Mouse (Mus musculus) cerebral cortex, adult 2 months (tissue): Measurements from ENCODE around the gene Sympk.

Source experiments
- WGBS: fragments of 180-500 bp; shearing (Covaris S2); methylation state at CpG from one replicate; pipeline ENCODE4 v1.1.7; 2018; 5-methylcytosine and 5-hydroxymethylcytosine counted together

Gene Sympk

DNA sequence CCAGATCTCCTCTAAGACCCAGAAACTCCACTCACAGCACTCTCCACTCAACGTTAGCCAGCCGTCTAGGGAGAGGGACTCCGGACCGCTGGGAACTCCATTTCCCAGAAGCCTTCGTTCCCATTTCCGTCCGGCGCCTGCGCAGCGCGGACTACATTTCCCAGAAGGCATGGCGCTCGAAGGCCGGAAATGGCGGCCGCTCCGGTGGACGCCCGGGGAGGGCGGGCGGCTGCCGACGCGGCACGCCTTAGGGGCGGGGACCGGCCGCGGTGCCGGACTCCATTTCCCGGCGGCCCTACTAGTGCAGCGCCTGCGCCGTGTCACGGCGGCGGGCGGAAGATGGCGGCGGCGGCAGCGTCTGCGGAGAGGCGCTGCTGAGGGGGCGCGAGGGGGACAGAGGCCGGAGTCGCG lies at the start of gene Sympk:
Gene Sympk, plus strand, starts transcription at position 282 of the 411 bp plus-strand sequence.
- 2% methylated on average over 49 of the region's 50 CpGs for WGBS

DNA sequence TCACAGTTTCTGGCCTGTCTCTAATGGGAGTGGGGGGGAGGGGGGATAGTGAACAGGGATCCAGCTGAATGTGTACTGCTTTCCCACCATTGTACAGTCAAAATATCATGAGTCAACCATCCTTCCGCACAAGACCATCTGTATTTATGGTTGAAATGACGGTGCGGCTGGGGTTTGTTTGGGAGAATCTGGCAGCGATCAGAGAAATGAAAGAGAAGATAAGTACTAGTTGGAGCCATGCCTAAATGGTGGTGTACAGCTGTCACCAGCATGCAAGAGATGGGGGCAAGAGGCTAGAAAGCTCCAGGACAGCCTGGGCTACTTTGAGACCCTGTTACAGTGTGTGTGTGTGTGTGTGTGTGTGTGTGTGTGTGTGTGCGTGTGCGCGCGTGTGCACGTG lies 45.8 kb upstream of the Sympk start:
- WGBS: 65% methylated on average over 9 of the region's 9 CpGs

DNA sequence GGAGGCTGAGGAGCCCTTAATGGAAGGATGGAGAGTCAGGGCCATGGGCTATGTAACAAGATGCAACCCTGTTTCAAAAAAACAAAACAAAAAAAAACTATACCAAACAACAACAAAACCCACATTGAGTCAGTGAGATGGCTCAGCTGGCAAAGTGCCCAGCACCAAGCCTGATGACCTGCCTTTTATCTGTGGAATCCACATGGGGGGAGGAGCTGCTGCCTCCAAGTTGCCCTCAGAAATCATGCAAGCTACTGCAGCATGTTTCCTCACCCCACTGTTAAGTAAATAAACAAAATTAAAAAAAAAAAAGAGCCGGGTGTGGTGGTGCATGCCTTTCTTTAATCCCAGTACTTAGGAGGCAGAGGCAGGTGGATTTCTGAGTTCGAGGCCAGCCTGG lies 37.7 kb upstream of the Sympk start:
- WGBS: 81% methylated on average over 2 of the region's 2 CpGs

DNA sequence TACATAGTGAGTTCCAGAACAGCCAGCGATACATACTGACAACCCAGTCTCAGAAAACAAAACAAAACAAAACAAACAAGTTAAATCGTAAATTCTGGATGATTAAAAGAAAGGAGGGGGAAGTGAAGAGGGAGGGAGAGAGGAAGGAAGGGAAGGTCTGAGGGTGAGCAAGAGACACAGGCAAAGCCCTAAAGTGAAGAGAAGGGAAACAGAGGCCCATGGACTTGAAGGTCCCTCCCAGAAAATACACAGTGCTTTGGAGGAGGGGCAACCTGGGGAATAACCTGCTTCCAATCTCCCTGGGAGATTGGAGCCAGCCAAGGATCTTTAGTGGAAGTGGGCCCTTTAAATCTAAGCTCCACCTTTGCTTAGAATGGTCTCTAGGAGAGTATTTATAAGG lies 37.1 kb upstream of the Sympk start, which contains the start of gene Nanos2:
Gene Nanos2, plus strand, starts transcription at position 301 of the 400 bp plus-strand sequence.
- WGBS: 76% methylated on average over 2 of the region's 2 CpGs

DNA sequence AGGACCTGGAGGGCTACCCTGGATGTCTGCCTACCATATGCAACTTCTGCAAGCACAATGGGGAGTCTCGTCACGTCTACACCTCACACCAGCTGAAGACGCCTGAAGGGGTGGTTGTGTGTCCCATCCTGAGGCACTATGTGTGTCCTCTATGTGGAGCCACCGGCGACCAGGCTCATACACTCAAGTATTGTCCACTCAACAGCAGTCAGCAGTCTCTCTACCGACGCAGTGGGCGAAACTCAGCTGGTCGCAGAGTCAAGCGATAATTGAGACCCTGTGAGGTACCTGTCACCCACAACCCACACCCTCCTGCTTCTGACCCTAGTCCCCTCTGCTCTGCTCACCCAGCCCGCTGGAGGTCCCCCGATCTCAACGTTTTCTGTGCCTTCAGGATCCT lies 36.4 kb upstream of the Sympk start:
- 79% methylated on average over 13 of the region's 13 CpGs for WGBS

DNA sequence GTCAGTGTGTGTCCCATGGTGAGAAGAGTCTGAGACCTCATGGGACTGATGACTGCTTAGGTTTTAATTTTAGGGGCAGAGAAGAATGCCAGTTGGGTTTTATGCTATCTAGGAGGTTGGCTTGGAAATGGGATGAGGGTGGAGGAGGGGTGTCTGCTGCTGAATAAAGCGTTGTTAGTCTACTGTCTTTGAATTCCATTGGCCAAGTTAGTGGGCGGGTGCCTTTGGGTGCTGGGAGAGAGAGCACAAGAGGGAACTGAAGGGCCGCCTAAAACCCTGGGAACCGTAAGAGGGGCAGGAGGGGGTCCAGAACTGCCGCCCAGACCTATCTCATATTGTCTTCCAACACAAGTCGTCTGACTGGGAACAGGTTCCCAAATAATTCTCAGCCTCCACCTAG lies 35.4 kb upstream of the Sympk start:
- WGBS: 73% methylated on average over 6 of the region's 6 CpGs

DNA sequence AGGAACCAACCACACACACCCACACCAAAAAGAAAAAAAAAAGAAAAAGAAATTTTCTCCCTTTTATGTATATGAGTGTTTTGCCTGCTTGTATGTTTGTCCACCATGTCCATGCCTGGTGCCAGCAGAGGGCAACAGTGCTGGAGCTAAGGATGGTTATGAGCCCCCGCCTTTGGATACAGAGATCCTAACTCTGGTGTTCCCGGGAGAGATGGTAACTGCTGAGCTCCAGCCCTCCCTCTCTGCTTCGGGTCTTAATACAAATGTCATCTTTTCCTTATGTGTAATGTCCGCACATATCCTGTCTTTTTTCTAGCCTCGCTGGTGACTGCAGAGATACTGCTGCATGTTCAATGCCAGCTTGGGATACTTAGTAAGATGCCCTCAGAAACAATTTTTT lies 34.2 kb upstream of the Sympk start:
- 5% methylated on average over 5 of the region's 5 CpGs for WGBS

DNA sequence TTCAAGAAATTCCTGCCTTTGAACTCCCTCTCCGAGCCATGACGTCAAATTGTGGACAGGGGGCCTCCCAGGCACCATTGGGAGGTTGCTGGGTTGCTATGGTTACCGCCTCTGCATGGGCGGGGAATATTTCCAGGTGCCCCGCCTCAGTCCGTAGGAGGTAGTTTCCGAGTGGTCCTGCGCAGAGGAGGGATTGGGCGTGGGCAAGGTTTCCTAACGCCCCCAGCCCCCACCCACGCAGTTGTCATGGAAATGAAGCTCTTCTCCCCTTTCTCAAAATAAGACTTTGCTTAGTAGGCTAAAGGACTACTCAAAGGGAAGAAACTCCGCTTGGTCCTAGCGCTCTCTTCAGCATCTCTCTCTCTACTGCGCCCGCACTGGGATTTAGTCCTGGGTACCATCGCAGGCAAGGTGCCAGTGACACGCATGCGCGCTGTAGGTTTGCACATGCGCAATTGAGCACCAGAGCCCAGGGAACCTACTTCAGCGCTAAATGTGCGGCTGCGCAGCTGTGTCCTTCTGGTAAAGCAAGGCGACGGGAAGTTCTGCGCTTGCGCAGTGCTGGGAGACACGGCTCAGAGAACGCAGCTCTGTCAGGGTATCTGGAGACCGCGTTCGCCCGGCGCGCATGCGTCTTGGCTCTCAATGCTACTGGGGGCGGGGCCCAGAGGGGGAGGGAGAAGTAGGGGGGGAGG lies 33.4 kb upstream of the Sympk start, which contains the start of gene Mypop:
Gene Mypop, plus strand, starts transcription at position 645 of the 695 bp plus-strand sequence.
- under 1% methylated on average over 37 of the region's 37 CpGs for WGBS

DNA sequence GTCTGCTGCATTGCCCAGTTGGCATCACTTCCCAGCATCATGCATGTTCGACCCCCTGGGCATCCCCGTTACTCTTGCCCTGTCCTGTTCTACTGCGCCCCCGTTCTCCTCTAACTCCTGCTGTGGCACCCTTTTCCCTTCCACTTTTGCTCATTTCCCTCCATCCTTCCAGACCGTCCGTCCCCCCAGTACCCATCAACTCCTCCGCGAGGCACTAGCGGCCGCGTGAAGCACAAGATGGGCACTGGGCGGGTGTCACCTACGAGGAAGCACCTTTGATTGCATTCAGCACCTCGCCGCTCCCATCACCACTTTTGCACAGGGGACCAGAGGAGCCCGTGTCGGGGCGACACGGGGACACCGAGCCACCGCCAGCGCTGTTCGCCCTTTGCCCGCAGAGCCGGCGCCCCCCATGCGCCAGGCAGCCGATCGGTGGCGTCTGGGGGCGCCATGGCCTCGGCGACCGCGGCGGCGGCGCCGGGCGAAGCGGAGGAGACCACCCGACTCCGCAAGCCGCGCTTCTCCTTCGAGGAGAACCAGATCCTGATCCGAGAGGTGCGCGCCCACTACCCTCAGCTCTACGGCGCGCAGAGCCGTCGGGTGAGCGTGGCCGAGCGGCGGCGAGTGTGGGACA lies 32.4 kb upstream of the Sympk start:
- 1% methylated on average over 59 of the region's 59 CpGs for WGBS

DNA sequence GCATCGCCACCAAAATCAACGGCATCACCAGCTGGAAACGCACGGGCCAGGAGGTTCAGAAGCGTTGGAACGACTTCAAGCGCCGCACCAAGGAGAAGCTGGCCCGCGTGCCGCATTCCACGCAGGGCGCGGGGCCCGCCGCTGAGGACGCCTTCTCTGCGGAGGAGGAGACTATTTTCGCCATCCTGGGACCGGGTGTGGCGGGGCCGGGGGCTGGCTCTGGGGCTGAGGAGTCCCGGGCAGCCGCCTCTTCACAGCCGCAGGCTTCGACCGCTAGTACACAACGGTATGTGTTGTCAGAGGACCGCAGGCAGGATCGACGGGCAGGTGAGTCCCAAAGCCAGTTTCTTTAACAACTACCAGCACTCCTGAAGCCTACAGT lies 31.9 kb upstream of the Sympk start:
- 3% methylated on average over 31 of the region's 31 CpGs for WGBS

DNA sequence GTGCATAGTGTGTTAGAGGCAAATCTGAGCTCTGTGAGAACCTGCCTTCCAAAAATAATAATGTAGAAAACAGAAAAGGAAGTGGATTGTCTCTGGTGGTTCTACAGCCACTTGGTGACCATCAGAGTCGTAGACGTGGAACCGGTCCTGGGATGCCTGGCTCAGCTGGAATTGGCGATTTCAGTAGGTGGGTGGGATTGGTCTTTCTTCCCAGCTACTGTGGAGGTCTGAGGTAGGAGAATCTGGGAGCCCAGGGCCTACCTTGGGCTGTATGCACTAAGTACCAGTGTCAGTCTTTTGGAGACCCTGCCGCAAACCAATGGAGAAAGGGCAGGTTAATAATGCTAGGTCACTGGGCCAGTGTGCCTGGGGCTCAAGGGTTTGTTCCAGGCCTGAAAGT lies 31.1 kb upstream of the Sympk start:
- WGBS: 74% methylated on average over 5 of the region's 5 CpGs

DNA sequence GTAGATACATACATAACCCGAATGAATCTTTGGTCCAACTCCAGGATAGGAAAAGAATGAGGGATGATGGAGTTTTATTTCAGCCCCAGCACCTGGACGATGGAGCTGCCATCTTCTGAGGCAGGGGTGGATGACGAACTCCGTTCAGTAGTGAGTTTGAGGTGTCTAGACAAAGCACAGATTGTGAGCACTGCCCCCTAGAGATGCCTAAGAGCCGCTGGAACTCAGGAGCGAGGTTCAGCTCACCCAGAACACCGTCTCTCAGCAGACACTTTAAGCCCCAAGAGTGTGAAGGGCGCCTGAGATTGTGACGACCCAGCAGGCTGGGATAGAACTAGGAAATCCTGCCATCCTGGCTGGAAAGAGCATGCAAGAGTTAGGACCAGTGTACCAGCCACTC lies 25.3 kb upstream of the Sympk start:
- 48% methylated on average over 9 of the region's 9 CpGs for WGBS

DNA sequence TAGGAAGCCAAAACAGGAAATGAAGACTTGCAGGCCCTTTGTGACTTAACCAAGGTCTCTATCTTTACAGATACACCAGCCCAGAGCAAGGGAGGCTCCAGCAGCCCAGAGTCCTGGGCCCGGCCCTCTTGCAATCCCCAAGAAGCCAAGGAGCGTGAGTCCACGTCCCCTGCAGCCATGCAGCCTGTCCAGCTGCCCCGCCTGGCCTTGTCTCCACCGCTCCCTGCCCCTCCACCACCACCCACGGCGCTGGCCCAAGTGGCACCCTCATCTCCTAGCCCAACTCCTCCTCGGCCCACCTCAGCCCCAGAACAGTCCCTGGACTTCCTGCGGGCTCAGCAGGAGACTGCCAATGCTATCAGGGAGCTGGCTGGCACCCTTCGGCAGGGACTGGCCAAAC lies 23.8 kb upstream of the Sympk start:
- WGBS: 56% methylated on average over 10 of the region's 10 CpGs

DNA sequence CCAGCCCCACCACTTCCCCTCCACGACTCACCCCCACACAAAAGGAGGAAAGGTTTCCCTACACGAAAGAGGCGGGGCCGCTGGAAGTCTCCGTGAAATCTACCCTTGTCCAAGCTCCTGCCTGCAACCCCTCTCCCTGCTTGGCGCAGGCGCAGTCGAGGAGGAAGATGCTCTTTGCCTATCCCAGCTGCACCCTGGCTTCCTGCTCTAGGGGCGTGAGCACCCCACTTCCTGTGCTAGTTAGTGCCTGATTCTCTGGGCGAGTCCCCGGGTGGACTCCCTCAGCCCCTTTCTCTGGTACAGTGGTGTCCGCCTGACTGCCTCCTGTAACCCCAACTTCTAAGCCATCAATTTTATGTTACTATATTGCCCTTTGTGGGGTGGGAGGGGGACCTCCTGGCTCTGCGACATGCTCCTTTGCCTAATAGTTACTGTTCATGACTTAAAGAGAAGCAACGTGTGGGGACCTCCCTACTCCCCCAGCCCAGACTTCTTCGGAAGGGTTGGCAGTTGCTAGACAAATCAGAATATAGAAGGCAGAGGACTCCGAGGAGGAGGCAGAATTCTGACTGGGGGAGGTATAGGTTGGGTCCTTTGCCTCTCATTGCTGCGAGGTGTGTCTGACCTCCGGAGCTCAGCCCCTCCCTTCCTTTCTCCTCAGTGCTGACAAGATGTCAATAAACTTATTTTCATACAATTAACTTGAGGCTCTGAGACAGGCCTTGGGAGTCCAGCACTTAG lies 22.9 kb upstream of the Sympk start:
- 53% methylated on average over 18 of the region's 18 CpGs for WGBS

DNA sequence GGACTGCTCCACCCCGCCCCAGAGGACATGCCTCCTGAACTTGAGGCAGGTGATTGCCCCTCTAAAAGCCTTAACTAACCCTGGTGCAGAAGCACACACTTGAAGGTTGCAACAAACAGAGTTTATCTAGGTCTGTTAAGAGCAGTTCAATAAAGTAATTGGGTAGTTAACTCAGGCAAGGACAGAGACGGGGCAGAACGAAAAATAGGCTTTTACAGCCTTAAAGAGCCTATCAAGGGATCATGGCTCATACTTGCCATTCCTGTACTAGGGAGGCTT lies 22.4 kb upstream of the Sympk start:
- WGBS: 72% methylated on average over 3 of the region's 3 CpGs

DNA sequence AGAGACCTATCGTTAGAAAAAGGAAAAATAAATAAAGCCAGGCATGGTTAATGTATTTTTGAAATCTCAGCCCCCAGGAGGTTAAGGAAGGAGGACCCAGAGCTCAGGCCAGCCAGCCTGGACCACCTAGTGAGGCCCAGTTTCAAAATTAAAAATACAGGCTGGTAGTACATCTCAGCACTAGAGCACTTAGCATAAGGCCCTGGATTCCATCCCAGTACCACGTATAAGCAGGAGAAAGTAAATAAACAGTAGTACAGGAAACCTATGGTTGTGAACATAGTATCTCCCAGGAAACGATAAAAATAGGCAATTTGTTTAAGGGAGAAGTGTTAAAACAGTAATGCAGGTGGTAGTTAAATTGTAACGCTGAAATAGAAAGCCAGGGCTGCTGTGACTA lies 22.1 kb upstream of the Sympk start:
- 15% methylated on average over 4 of the region's 4 CpGs for WGBS

DNA sequence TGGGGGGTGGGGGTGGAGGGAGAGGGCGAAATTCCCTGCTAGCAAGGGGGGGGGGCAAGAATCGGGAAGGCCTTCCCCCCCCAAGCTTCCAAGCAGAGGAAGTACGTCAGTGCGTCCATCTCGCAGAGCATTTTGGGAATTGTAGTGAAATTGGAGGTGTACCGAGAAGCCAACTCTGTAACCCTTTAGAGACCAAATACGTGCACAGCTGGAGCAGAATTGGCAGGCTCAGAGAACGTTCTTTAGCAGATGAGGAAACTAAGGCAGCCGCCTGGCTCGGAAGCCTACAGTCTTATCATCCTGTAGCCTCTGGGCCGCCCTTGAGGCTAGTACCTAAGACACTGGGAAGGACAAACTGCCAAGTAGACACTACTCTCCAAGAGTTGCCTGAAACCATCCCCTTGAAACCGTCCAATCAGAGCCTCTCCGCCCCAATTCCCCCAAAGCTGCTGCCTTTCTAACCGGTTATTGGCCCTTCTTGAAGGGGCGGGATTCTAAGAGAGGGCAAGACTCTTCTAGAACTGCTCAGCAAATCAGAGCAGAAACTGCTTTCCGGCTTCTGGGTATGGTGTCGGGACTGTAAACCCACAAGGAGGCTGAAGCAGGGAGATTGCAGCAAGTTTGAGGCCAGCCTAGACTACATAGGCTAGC lies 21.2 kb upstream of the Sympk start:
- WGBS: under 1% methylated on average over 17 of the region's 17 CpGs

DNA sequence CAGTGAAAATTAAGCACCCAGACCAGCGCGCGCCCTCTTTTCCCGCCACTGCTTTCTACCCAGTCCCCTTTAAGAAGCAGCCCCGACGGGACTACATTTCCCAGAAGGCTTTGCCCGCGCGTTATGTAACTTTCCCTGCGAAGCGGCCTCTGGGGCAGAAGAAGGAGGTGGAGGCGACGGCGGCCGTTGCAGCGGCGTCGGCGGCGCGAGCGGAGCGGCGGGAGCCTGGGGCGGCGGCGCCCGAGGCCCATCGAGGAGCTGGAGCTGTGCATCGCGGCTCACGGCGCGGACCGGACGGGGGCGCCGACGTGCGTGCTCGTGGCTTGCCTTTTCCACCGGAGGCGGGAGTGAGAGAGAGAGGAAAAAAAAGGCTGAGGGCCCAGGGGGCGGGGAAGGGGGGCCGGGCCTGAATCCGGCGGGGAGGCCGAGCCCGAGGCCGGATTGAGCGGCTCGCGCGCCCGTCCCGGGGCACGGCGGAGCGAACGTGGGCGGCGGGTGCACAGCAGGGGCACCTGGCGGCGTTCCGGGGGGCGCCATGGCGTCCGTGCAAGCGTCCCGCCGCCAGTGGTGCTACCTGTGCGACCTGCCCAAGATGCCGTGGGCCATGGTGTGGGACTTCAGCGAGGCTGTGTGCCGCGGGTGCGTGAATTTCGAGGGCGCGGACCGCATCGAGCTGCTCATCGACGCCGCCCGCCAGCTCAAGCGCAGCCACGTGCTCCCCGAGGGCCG lies 20.1 kb upstream of the Sympk start, which contains the start of gene Irf2bp1:
Gene Irf2bp1, plus strand, starts transcription at position 143 of the 729 bp plus-strand sequence.
- under 1% methylated on average over 90 of the region's 90 CpGs for WGBS

DNA sequence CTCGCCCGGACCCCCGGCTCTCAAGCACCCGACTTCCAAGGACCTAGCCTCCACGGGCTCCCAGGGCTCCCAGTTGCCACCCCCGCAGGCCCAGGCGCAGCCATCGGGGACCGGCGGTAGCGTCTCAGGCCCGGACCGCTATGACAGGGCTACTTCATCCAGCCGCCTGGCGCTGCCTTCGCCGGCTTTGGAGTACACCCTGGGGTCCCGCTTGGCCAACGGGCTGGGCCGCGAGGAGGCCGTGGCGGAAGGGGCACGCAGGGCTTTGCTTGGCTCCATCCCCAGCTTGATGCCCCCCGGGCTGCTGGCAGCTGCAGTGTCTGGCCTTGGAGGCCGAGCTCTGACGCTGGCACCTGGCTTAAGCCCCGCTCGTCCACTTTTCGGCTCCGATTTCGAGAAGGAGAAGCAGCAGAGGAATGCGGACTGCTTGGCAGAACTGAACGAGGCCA lies 19.5 kb upstream of the Sympk start:
- WGBS: 5% methylated on average over 34 of the region's 34 CpGs

DNA sequence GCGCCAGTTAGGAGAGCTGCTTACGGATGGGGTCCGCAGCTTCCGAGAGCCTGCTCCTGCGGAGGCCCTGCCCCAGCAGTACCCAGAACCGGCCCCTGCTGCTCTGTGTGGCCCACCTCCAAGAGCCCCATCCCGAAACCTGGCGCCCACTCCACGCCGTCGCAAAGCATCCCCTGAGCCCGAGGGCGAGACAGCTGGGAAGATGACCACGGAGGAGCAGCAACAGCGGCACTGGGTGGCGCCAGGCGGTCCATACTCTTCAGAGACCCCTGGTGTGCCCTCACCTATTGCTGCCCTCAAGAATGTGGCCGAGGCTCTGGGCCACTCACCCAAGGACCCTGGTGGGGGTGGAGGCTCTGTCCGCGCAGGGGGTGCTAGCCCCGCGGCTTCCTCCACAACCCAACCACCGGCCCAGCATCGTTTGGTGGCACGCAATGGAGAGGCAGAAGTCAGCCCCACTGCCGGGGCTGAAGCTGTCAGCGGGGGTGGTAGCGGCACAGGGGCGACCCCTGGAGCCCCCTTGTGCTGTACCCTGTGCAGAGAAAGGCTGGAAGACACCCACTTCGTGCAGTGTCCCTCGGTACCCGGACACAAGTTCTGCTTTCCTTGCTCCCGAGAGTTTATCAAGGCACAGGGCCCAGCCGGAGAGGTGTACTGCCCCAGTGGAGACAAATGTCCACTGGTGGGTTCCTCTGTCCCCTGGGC lies 18.6 kb upstream of the Sympk start:
- 78% methylated on average over 34 of the region's 34 CpGs for WGBS

DNA sequence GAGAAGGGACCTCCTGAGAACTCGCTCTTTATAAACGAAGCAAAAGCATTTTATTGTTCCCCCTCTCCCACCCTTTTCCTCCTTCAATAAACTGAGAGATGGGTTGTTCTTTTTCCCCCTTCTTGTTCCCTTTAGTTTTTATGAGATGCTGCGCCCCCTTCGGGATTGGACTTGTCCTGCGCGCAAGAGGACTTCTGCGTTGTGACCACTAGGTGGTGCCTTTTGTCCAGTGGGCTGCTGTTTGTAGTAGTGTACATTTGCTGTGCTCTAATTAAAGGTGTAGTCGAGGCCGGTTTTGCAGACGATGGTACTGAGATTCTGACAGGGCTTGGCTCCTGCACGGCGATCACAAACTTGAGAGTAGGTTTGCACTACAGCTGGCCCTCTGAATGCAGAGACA lies 17.7 kb upstream of the Sympk start:
- WGBS: 5% methylated on average over 12 of the region's 12 CpGs
